Mouse (Mus musculus) gastrocnemius, adult 2 months (tissue): ENCODE measurements around the gene Vmn1r44. TPM values are rescaled to one million over a fixed set of nuclear protein-coding genes. Genes with fewer than 3 reads are reported as not detected.
"Not testable (repeated sequence)": the region's sequence is repeated elsewhere in the genome, so short reads cannot be mapped to it uniquely, and the experiment has no call there.

Experiments
- DNase-seq: peaks from one replicate; pipeline ENCODE4 v3.0.0; 2022
- H3K27ac ChIP-seq: fragments of 200-600 bp; 2 replicates; pipeline ENCODE4 v1.8.1; 2022; ENCODE audit warnings: mild to moderate bottlenecking
- H3K4me3 ChIP-seq: fragments of 200-600 bp; 2 replicates; pipeline ENCODE4 v1.8.1; 2022; ENCODE audit warnings: mild to moderate bottlenecking, moderate library complexity
- CTCF ChIP-seq: fragments of 200-600 bp; IDR thresholded peaks from 2 replicates; pipeline ENCODE4 v1.8.1; 2022; ENCODE audit warnings: antibody characterized with exemption, mild to moderate bottlenecking, moderate library complexity
- intact Hi-C: fragments of 180-260 bp; cut with DNase I; formaldehyde crosslinking; loops from one replicate; pipeline ENCODE4 v1.15.1; 2025
- long read RNA-seq, 2 experiments: library from polyadenylated mRNA; stranded (forward); transcript quantifications; one replicate each; pipeline ENCODE4 v2.0.0; 2021
- total RNA-seq, 2 experiments: library from RNA; stranded (reverse); gene quantifications; 2 replicates each; pipeline ENCODE4 v1.2.3; 2021

The Vmn1r44 gene
- not detected for total RNA-seq
- long read RNA-seq, experiment 1 = 0 reads
- long read RNA-seq, experiment 2 = 0 reads

GRCm38 (mm10) chr6:89883360-89883759 lies at the start of gene Vmn1r44:
Gene Vmn1r44, plus strand, starts transcription at chr6:89883660.
- intact Hi-C loops = no loop called here
- no peak for TF ChIP-seq CTCF
- no peak for DNase-seq
- Histone ChIP-seq H3K27ac (no peak within 1 kb of the TSS), H3K4me3 (no peak within 1 kb of the TSS)

- DNase-seq = no peak
- no peak overlapping the region for H3K27ac ChIP-seq
- no peak overlapping the region for H3K4me3 ChIP-seq
- TF ChIP-seq CTCF = no peak
- intact Hi-C loops = no loop called here
Measured at GRCm38 (mm10) chr6:89857552-89857951, 25.9 kb upstream of the Vmn1r44 start.

- intact Hi-C loops = no loop called here
- no peak for TF ChIP-seq CTCF
- no peak for DNase-seq
Measured at GRCm38 (mm10) chr6:89859839-89860238, 23.6 kb upstream of the Vmn1r44 start.

DNA sequence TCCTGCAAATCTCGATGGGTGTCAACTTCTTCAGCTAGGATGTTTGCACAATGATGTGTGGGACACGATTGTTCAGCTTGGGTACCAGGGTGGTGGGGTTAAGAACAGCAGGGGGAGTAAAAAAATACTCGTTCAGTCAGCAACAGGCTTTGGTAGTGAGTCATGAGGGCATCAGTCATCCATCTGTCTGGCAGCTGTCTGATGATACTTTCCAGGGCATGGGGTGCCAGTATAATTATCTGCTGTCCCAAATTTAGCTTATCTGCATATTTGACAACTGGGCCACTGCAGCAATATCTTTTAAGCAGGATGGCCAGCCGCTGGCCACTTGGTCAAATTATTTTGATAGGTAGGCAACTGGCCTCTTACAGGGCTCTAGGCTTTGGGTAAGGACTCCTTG lies 19.7 kb upstream of the Vmn1r44 start:
- Histone ChIP-seq H3K4me3 (no peak overlapping the region), H3K27ac (no peak overlapping the region)
- DNase-seq = no peak
- no peak for TF ChIP-seq CTCF
- intact Hi-C loops = no loop called here

More at GRCm38 (mm10) chr6:89859839-89860238, 23.6 kb upstream of the Vmn1r44 start:
- no peak overlapping the region for H3K27ac ChIP-seq
- no peak overlapping the region for H3K4me3 ChIP-seq

- H3K27ac ChIP-seq = no peak overlapping the region
- intact Hi-C loops = no loop called here
- DNase-seq = no peak
- no peak overlapping the region for H3K4me3 ChIP-seq
- no peak for TF ChIP-seq CTCF
Measured at GRCm38 (mm10) chr6:89867276-89867675, 16.2 kb upstream of the Vmn1r44 start.

DNA sequence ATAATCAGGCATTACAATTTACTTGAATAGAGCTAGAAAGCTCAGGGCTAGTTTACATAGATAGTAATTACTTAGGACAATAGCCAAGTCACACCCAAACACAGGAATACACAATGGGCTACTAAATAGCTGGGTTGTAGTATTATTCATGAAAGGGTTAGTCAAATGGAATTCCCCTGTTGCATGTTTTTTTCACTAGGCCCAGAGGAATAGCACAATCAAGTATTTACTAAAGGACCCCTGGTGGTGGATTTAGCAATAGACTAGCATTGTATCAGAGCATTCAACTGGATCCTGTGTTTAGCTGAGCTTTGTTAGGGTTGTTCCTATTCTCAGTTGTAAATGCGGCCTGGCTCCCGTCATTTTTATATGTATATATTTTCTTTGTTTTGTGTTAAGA lies 15.5 kb upstream of the Vmn1r44 start:
- Histone ChIP-seq H3K4me3 (no peak overlapping the region), H3K27ac (no peak overlapping the region)
- no peak for TF ChIP-seq CTCF
- no peak for DNase-seq
- intact Hi-C loops = no loop called here

DNA sequence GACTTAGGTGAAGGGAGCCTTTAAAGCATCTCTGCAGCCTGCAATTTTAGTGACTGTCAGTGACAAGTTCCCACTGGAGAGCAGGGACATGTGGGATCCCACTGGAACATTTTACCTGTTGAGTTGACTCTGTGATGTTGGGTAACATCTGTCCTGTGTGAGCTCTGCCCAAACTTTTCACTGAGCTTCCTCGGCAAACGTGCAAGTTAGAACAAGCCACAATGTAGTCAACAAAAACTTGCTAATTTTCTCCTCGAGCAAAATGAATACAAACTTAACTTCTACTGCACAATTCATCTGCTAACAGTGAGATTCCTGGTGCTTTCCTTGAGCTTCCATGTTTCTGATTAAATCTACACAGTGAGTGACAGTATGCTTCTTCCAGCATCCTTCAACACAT lies 7.1 kb upstream of the Vmn1r44 start, which contains the start of the genes Vmn1r42 and Vmn1r43:
TSS of gene Vmn1r42 (minus strand) at position 101 of the 400 bp plus-strand sequence.
TSS of gene Vmn1r43 (minus strand) at position 101 of the 400 bp plus-strand sequence.
- H3K4me3 ChIP-seq, intact Hi-C loops, DNase-seq, H3K27ac ChIP-seq: not testable (repeated sequence)

DNA sequence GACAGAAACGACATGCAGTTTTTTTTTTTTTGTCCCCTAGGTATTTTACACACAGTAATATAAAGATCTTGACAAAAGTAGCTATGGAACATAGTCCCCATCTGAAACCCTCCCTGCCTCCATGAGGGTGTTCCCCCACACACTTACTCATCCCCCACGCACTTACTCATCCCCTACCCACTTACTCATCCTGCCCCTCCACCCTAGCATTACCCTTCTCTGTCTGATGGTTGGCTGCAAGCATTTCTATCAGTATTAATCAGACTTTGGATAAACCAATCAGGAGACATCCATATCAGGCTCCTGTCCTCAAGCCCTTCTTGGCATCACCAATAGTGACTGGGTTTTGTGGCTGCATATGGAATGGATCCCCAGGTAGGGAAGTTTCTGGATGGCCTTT lies 6.5 kb upstream of the Vmn1r44 start:
- no peak for DNase-seq
- no peak for TF ChIP-seq CTCF
- H3K27ac ChIP-seq = no peak overlapping the region
- intact Hi-C loops = no loop called here
- no peak overlapping the region for H3K4me3 ChIP-seq

DNA sequence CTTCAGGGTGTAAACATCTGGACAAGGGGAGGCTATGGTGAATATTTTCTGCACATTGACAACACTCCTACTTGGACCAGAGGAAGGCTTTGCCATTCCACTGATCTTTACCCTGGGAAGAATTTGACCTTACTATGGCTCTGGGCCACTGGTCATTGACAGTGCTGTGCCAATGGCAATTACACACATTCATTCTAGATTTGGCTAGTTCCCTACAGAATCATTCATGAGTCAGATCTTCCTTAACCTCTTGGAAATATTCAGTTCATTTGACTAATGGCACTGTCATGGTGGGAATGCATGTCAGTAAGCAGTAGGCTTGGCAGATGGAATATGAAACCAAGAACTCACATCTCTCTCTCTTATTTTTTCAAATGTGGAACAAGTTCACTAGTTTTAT lies 2.6 kb upstream of the Vmn1r44 start:
- no peak overlapping the region for H3K4me3 ChIP-seq
- no peak for DNase-seq
- H3K27ac ChIP-seq = no peak overlapping the region
- intact Hi-C loops = no loop called here
- no peak for TF ChIP-seq CTCF

GRCm38 (mm10) chr6:89883812-89884211 lies 352 bp downstream of the Vmn1r44 start:
- DNase-seq = no peak
- no peak for TF ChIP-seq CTCF
- Histone ChIP-seq H3K4me3 (no peak overlapping the region), H3K27ac (no peak overlapping the region)
- intact Hi-C loops = no loop called here

GRCm38 (mm10) chr6:89940498-89940897 lies 57.0 kb downstream of the Vmn1r44 start, which contains the start of gene Vmn1r45:
Gene Vmn1r45, minus strand, starts transcription at chr6:89940598.
- intact Hi-C loops, H3K27ac ChIP-seq, DNase-seq, H3K4me3 ChIP-seq: not testable (repeated sequence)

- DNase-seq = no peak
- no peak overlapping the region for H3K4me3 ChIP-seq
- H3K27ac ChIP-seq = no peak overlapping the region
- TF ChIP-seq CTCF = no peak
- intact Hi-C loops = no loop called here
Measured at GRCm38 (mm10) chr6:89940926-89941325, 57.5 kb downstream of the Vmn1r44 start.

Other genes starting within 250 kb of the Vmn1r44 start
- gene Txnrd3, start 239.7 kb upstream of the Vmn1r44 start, total RNA-seq = 1 to 10 TPM; 3.4 to 4.4 TPM
- not detected for gene Vmn1r40, start 176.1 kb upstream of the Vmn1r44 start, total RNA-seq
- not detected for gene Vmn1r41, start 142.9 kb upstream of the Vmn1r44 start, total RNA-seq
- gene Vmn1r42, start 7.2 kb upstream of the Vmn1r44 start, total RNA-seq = not detected
- gene Vmn1r43, start 7.2 kb upstream of the Vmn1r44 start, total RNA-seq = not detected
- not detected for gene Vmn1r45, start 56.9 kb downstream of the Vmn1r44 start, total RNA-seq
- not detected for gene Vmn1r46, start 85.7 kb downstream of the Vmn1r44 start, total RNA-seq
- gene Vmn1r47, start 132.5 kb downstream of the Vmn1r44 start, total RNA-seq = not detected
- gene Vmn1r48, start 153.2 kb downstream of the Vmn1r44 start, total RNA-seq = not detected
- gene Vmn1r49, start 194.8 kb downstream of the Vmn1r44 start, total RNA-seq = not detected
- not detected for gene Vmn1r50, start 217.8 kb downstream of the Vmn1r44 start, total RNA-seq
- gene Vmn1r51, start 238.9 kb downstream of the Vmn1r44 start, total RNA-seq = not detected